Mouse (Mus musculus) heart, postnatal 0 days (tissue): Measurements from ENCODE around the gene Rcn3. TPM values are rescaled to one million over a fixed set of nuclear protein-coding genes. Genes with fewer than 3 reads are reported as not detected.
"Not testable (repeated sequence)": the region's sequence is repeated elsewhere in the genome, so short reads cannot be mapped to it uniquely, and the experiment has no call there.

ENCODE experiments used
- ATAC-seq: fragments of 200-750 bp; cut with Nextera tagmentation; 2 replicates; pipeline ENCODE4 v1.8.0; 2017; ENCODE audit warnings: low read depth, moderate number of reproducible peaks, moderate library complexity; ENCODE audit not compliant: insufficient read depth
- DNase-seq: peaks from one replicate; pipeline ENCODE4 v3.0.0-alpha.2; 2016; ENCODE audit warnings: low spot score
- H3K27ac ChIP-seq: fragments of 300-500 bp; sonication (generic); 2 replicates; pipeline ENCODE4 v1.5.1; 2014; ENCODE audit warnings: low read depth, mild to moderate bottlenecking
- H3K27me3 ChIP-seq: fragments of 300-500 bp; sonication (generic); 2 replicates; pipeline ENCODE4 v1.6.1; 2014; ENCODE audit warnings: low read length, mixed read lengths; ENCODE audit not compliant: control insufficient read depth, insufficient read depth
- H3K36me3 ChIP-seq: fragments of 300-500 bp; sonication (generic); replicated peaks from 2 replicates; pipeline ENCODE4 v1.6.1; 2014; ENCODE audit warnings: low read length, mixed read lengths; ENCODE audit not compliant: control insufficient read depth, insufficient read depth
- H3K4me1 ChIP-seq: fragments of 300-500 bp; sonication (generic); 2 replicates; pipeline ENCODE4 v1.6.1; 2014; ENCODE audit warnings: antibody characterized with exemption; ENCODE audit not compliant: control insufficient read depth, insufficient read depth
- H3K4me2 ChIP-seq: fragments of 300-500 bp; sonication (generic); 2 replicates; pipeline ENCODE4 v1.6.1; 2014; ENCODE audit warnings: low read depth, mild to moderate bottlenecking, low read length, moderate library complexity
- H3K4me3 ChIP-seq: fragments of 300-500 bp; sonication (generic); 2 replicates; pipeline ENCODE4 v1.5.1; 2014; ENCODE audit warnings: low read depth, low read length
- H3K9ac ChIP-seq: fragments of 300-500 bp; sonication (generic); replicated peaks from 2 replicates; pipeline ENCODE4 v1.6.1; 2014; ENCODE audit warnings: low read depth, low read length, mixed read lengths
- H3K9me3 ChIP-seq: fragments of 300-500 bp; sonication (generic); replicated peaks from 2 replicates; pipeline ENCODE4 v1.6.1; 2016; ENCODE audit warnings: low read length; ENCODE audit not compliant: control insufficient read depth
- CTCF ChIP-seq: IDR thresholded peaks from 2 replicates; pipeline ENCODE4 v1.5.1; 2016; ENCODE audit warnings: antibody characterized with exemption, control low read depth, low read depth
- EP300 ChIP-seq: IDR thresholded peaks from 2 replicates; pipeline ENCODE4 v1.6.1; 2016; ENCODE audit warnings: antibody characterized with exemption, low read depth
- WGBS: fragments of 180-500 bp; shearing (Covaris S2); extraction: QIAGEN DNeasy Blood & Tissue Kit; methylation state at CpG from one replicate; pipeline ENCODE4 v1.1.7; 2014; 5-methylcytosine and 5-hydroxymethylcytosine counted together
- polyA plus RNA-seq: library from polyadenylated mRNA; unstranded; fragments of >200 nt; fragmentation: Nextera tagmentation; extraction: Ambion mirVana; gene quantifications from 2 replicates; pipeline ENCODE4 v1.2.1, GENCODE M21; 2015
- total RNA-seq: library from RNA; depleted of rRNA; stranded (reverse); fragments of >200 nt; gene quantifications from 2 replicates; pipeline ENCODE4 v1.2.3, GENCODE M21; 2014; ENCODE audit warnings: low replicate concordance

Gene Rcn3
- total and polyA plus RNA-seq, 2 experiments from 2014 or later = 100 to 125 TPM

- Histone ChIP-seq H3K4me2 (peak overlapping the region; percentile 87), H3K4me1 (peaks cover 32% of the 10 kb centered on the region), H3K4me3 (no peak overlapping the region), H3K9me3 (no peaks in the 10 kb centered on the region), H3K9ac (0 out of 2 replicates have a peak overlapping the region, but pooled peaks have one; percentile 23), H3K36me3 (peaks cover 40% of the 10 kb centered on the region), H3K27ac (0 out of 2 replicates have a peak overlapping the region, but pooled peaks have one; percentile 13), H3K27me3 (no peaks in the 10 kb centered on the region)
- WGBS = 72% methylated on average over 17 of the region's 17 CpGs
- ATAC-seq (no peak), DNase-seq (no peak)
- TF ChIP-seq CTCF (no peak), EP300 (no peak)
Observed at GRCm38 (mm10) chr7:45126147-45126843, 34.3 kb upstream of the Rcn3 start.

GRCm38 (mm10) chr7:45125649-45126048 is 33.6 kb upstream of the Rcn3 start:
- 70% methylated on average over 5 of the region's 5 CpGs for WGBS
- H3K4me2 ChIP-seq = not testable (repeated sequence)
- peaks cover 46% of the 10 kb centered on the region for H3K36me3 ChIP-seq

GRCm38 (mm10) chr7:45125144-45125600 is 33.2 kb upstream of the Rcn3 start:
- DNase-seq = no peak
- Histone ChIP-seq H3K36me3 (peaks cover 51% of the 10 kb centered on the region), H3K9ac (no peak overlapping the region), H3K4me1 (peaks cover 32% of the 10 kb centered on the region), H3K4me3 (no peak overlapping the region), H3K9me3 (no peaks in the 10 kb centered on the region), H3K4me2 (no peak overlapping the region), H3K27me3 (no peaks in the 10 kb centered on the region), H3K27ac (peak overlapping the region; percentile 73)
- ATAC-seq = no peak
- no peak for TF ChIP-seq CTCF
- no peak for TF ChIP-seq EP300
- WGBS = 40% methylated on average over 7 of the region's 7 CpGs

More at GRCm38 (mm10) chr7:45125649-45126048, 33.6 kb upstream of the Rcn3 start:
- H3K27ac ChIP-seq, DNase-seq, H3K27me3 ChIP-seq, H3K9me3 ChIP-seq, ATAC-seq, H3K9ac ChIP-seq, H3K4me3 ChIP-seq: not testable (repeated sequence)
- H3K4me1 ChIP-seq = peaks cover 32% of the 10 kb centered on the region

- Histone ChIP-seq H3K27me3 (no peaks in the 10 kb centered on the region), H3K36me3 (peaks cover 58% of the 10 kb centered on the region), H3K9me3 (no peaks in the 10 kb centered on the region), H3K9ac (peak within 1 kb of the TSS; percentile 93), H3K27ac (peak within 1 kb of the TSS; percentile 89), H3K4me2 (peak within 1 kb of the TSS; percentile 96), H3K4me1 (peaks cover 28% of the 10 kb centered on the region), H3K4me3 (peak within 1 kb of the TSS; percentile 82)
- DNase-seq (peak; percentile 99), ATAC-seq (peak; percentile 79)
- TF ChIP-seq CTCF (no peak), EP300 (peak; percentile 93)
- WGBS = 1% methylated on average over 59 of the region's 59 CpGs
Observed at GRCm38 (mm10) chr7:45124224-45125143, 32.5 kb upstream of the Rcn3 start, which contains the start of gene Rps11. Gene Rps11 (minus strand): TSS chr7:45124439.

GRCm38 (mm10) chr7:45123186-45123570 is 31.2 kb upstream of the Rcn3 start:
- ATAC-seq = no peak
- 18% methylated on average over 12 of the region's 12 CpGs for WGBS
- no peak for TF ChIP-seq EP300
- TF ChIP-seq CTCF = no peak
- Histone ChIP-seq H3K36me3 (peaks cover 63% of the 10 kb centered on the region), H3K27me3 (no peaks in the 10 kb centered on the region), H3K4me1 (peaks cover 24% of the 10 kb centered on the region), H3K9me3 (no peaks in the 10 kb centered on the region), H3K4me3 (peak overlapping the region; percentile 82), H3K4me2 (peak overlapping the region; percentile 96), H3K27ac (peak overlapping the region; percentile 89), H3K9ac (peak overlapping the region; percentile 93)
- DNase-seq = no peak
